ENCODE assay signal across 10 mouse cellular contexts in the genomic region with DNA sequence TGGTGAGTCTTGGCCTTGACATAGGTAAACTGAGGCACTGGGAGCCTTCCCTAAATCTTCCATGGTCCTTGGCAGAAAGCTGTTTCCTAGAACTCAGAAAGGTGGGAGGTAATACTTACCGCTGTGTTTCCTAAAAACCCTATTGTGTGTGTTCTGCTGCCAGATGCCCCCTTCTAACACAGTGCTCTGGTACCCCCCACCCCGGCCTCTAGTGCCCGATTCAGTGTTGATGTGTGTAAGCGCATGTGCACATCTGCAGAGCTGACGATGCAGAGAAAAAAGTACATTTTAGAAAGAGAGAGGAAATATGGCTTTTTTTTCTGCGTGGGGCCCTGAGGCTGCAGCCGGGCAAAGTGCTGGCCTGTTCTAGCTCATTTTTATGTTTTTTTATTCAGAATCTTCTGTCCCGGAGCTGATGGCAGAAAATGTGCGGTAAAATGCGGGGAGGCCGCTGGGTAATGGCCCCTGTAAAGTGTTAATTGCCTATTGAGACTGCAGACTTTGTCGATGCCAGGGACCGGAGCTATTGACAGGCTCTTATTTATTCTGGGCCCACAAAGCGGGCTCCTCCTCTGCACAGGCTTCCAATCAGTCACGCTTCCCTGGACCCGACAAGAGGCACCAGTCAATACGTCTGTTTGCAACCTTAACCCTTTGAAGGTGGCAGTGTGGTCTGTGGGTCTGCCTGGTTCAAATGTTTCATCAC.
DNase-seq lines count a peak whose midpoint lies in the region; ATAC-seq and TF ChIP-seq lines count a peak whose summit lies in the region.
"Had no signal": no experiment of that assay in that cellular context is flagged by ENCODE, and none has a peak within 500 bp of the region (broad histone marks: within the 10 kb centered on the region; RNA-seq: fewer than 3 reads in every experiment).

No protein-coding gene starts in this region.

- ATAC-seq in forebrain, embryonic 12.5 days (ENCODE audit: low FRiP score): peak; percentile 91
- ATAC-seq in limb, embryonic 11.5 days (ENCODE audit: insufficient number of reproducible peaks, low FRiP score, low TSS enrichment, low read depth): no peak
- peak; percentile 71 for ATAC-seq in neural tube, embryonic 13.5 days (ENCODE audit: low read depth)

- peak overlapping the region; percentile 53 for H3K4me2 ChIP-seq in forebrain, embryonic 12.5 days
- H3K4me2 ChIP-seq in limb, embryonic 11.5 days (ENCODE audit: low read depth, severe bottlenecking): peak overlapping the region; percentile 36
- peak overlapping the region; percentile 54 for H3K4me2 ChIP-seq in neural tube, embryonic 13.5 days
- H3K4me2 ChIP-seq: lung, embryonic 15.5 days had no signal

- peak overlapping the region; percentile 25; the same call in 1 of the 2 replicates for H3K9ac ChIP-seq in forebrain, embryonic 12.5 days
- H3K9ac ChIP-seq in limb, embryonic 11.5 days (ENCODE audit: low read length): no peak overlapping the region
- peak overlapping the region; percentile 50 for H3K9ac ChIP-seq in neural tube, embryonic 13.5 days
- H3K9ac ChIP-seq: lung, embryonic 15.5 days had no signal

- H3K4me1 ChIP-seq in forebrain, embryonic 12.5 days: peaks cover 25% of the 10 kb centered on the region
- peaks cover 9% of the 10 kb centered on the region for H3K4me1 ChIP-seq in limb, embryonic 11.5 days (ENCODE audit: control insufficient read depth, insufficient read depth, low read length)
- peaks cover 29% of the 10 kb centered on the region for H3K4me1 ChIP-seq in neural tube, embryonic 13.5 days (replicated peaks)
- H3K4me1 ChIP-seq in thymus, adult 2 months (replicated peaks; ENCODE audit: control insufficient read depth, insufficient read depth, low read length): no peaks in the 10 kb centered on the region
- H3K4me1 ChIP-seq in cerebellum, adult 2 months (ENCODE audit: control insufficient read depth, insufficient read depth, low read length): no peaks in the 10 kb centered on the region
- H3K4me1 ChIP-seq in heart, embryonic 10.5 days: no peaks in the 10 kb centered on the region
- H3K4me1 ChIP-seq: lung, embryonic 15.5 days had no signal

- peak overlapping the region; percentile 20 for H3K4me3 ChIP-seq in forebrain, embryonic 12.5 days (replicated peaks)
- no peak overlapping the region for H3K4me3 ChIP-seq in limb, embryonic 11.5 days (ENCODE audit: low read depth, low read length)
- peak overlapping the region; percentile 23 for H3K4me3 ChIP-seq in neural tube, embryonic 13.5 days
- H3K4me3 ChIP-seq in thymus, adult 2 months (ENCODE audit: control insufficient read depth, insufficient read depth, low read length): no peak overlapping the region
- H3K4me3 ChIP-seq in cerebellum, adult 2 months (replicated peaks; ENCODE audit: insufficient read depth, low read depth, low read length): no peak overlapping the region
- no peak overlapping the region for H3K4me3 ChIP-seq in heart, embryonic 10.5 days
- H3K4me3 ChIP-seq: layer of hippocampus, adult 2 months; lung, embryonic 15.5 days had no signal

- intact Hi-C loops in left cerebral cortex, postnatal 4 days (cut with DNase I): no loop called here

- 7% methylated on average over 17 of the region's 17 CpGs for WGBS in forebrain, embryonic 12.5 days
- WGBS in limb, embryonic 11.5 days: 26% methylated on average over 17 of the region's 17 CpGs
- WGBS in neural tube, embryonic 13.5 days: 9% methylated on average over 17 of the region's 17 CpGs
- WGBS in thymus, adult 2 months: 59% methylated on average over 17 of the region's 17 CpGs
- WGBS in cerebellum, adult 2 months: 11% methylated on average over 17 of the region's 17 CpGs
- WGBS in heart, embryonic 10.5 days: 57% methylated on average over 17 of the region's 17 CpGs

- 0 out of 2 replicates have a peak, but pooled peaks cover 4% of the 10 kb centered on the region for H3K27me3 ChIP-seq in forebrain, embryonic 12.5 days
- H3K27me3 ChIP-seq in limb, embryonic 11.5 days (ENCODE audit: control insufficient read depth, insufficient read depth, low read length): no peaks in the 10 kb centered on the region
- H3K27me3 ChIP-seq in neural tube, embryonic 13.5 days: peaks cover 26% of the 10 kb centered on the region
- no peaks in the 10 kb centered on the region for H3K27me3 ChIP-seq in thymus, adult 2 months (ENCODE audit: control insufficient read depth, insufficient read depth, low read length)
- H3K27me3 ChIP-seq in cerebellum, adult 2 months (ENCODE audit: control insufficient read depth, insufficient read depth, low read length): peaks cover 2% of the 10 kb centered on the region; the same call in 1 of the 2 replicates
- H3K27me3 ChIP-seq in heart, embryonic 10.5 days (ENCODE audit: insufficient read depth, poor library complexity, severe bottlenecking): no peaks in the 10 kb centered on the region
- H3K27me3 ChIP-seq: lung, embryonic 15.5 days had no signal

- H3K9me3 ChIP-seq in forebrain, embryonic 12.5 days: no peaks in the 10 kb centered on the region
- H3K9me3 ChIP-seq in limb, embryonic 11.5 days (ENCODE audit: control insufficient read depth, low read length): no peaks in the 10 kb centered on the region
- H3K9me3 ChIP-seq in neural tube, embryonic 13.5 days: no peaks in the 10 kb centered on the region
- H3K9me3 ChIP-seq in heart, embryonic 10.5 days: no peaks in the 10 kb centered on the region
- H3K9me3 ChIP-seq: lung, embryonic 15.5 days had no signal

- peak; percentile 7 for DNase-seq in left cerebral cortex, postnatal 4 days
- no peak for DNase-seq in left cerebral cortex, adult 9 months (ENCODE audit: low spot score in 2 of 2)
- DNase-seq in limb, embryonic 11.5 days (ENCODE audit: low spot score): peak; percentile 28
- DNase-seq in thymus, adult 2 months: no peak
- no peak for DNase-seq in cerebellum, adult 2 months
- DNase-seq in heart, embryonic 10.5 days (ENCODE audit: low spot score): no peak

- no peak for TF ChIP-seq CTCF in thymus, adult 2 months (IDR thresholded peaks at IDR 0.05; ENCODE audit: borderline replicate concordance, control insufficient read depth, extremely low read depth, insufficient read depth, low read length, poor library complexity)
- TF ChIP-seq CTCF in cerebellum, adult 2 months (IDR thresholded peaks at IDR 0.05; ENCODE audit: borderline replicate concordance, insufficient read depth, low read depth, low read length): no peak

- peak overlapping the region; percentile 74 for H3K27ac ChIP-seq in forebrain, embryonic 12.5 days
- H3K27ac ChIP-seq in limb, embryonic 11.5 days (replicated peaks; ENCODE audit: low read depth, low read length): no peak overlapping the region
- H3K27ac ChIP-seq in neural tube, embryonic 13.5 days (replicated peaks): peak overlapping the region; percentile 43; the same call in 1 of the 2 replicates
- H3K27ac ChIP-seq in thymus, adult 2 months (ENCODE audit: control insufficient read depth, insufficient read depth, low read length): no peak overlapping the region
- no peak overlapping the region for H3K27ac ChIP-seq in cerebellum, adult 2 months (ENCODE audit: insufficient read depth, low read length)
- H3K27ac ChIP-seq in heart, embryonic 10.5 days: no peak overlapping the region
- H3K27ac ChIP-seq: layer of hippocampus, adult 2 months; lung, embryonic 15.5 days had no signal

- TF ChIP-seq POLR2A in thymus, adult 2 months (IDR thresholded peaks at IDR 0.05; ENCODE audit: control insufficient read depth, extremely low read depth, insufficient read depth, low read length, poor library complexity): no peak
- TF ChIP-seq POLR2A in cerebellum, adult 2 months (IDR thresholded peaks at IDR 0.05; ENCODE audit: borderline replicate concordance, insufficient read depth, low read length): no peak

- H3K36me3 ChIP-seq in forebrain, embryonic 12.5 days (replicated peaks): no peaks in the 10 kb centered on the region
- H3K36me3 ChIP-seq in limb, embryonic 11.5 days (ENCODE audit: control insufficient read depth, insufficient read depth, low read length): no peaks in the 10 kb centered on the region
- H3K36me3 ChIP-seq in neural tube, embryonic 13.5 days: no peaks in the 10 kb centered on the region
- H3K36me3 ChIP-seq in thymus, adult 2 months (ENCODE audit: control insufficient read depth, insufficient read depth, low read length): no peaks in the 10 kb centered on the region
- H3K36me3 ChIP-seq in heart, embryonic 10.5 days: no peaks in the 10 kb centered on the region
- H3K36me3 ChIP-seq: lung, embryonic 15.5 days had no signal

Comparison
In these comparisons a context has a peak if more than half of its experiments do, and no peak if none do; other contexts are left out.
1. DNase-seq: peak in left cerebral cortex, postnatal 4 days (single experiment) and limb, embryonic 11.5 days (single experiment); none in left cerebral cortex, adult 9 months (0 of 2), thymus, adult 2 months (single experiment), cerebellum, adult 2 months (0 of 2) and heart, embryonic 10.5 days (single experiment).
2. H3K27ac ChIP-seq: peak in forebrain, embryonic 12.5 days (single experiment) and neural tube, embryonic 13.5 days (single experiment); none in limb, embryonic 11.5 days (single experiment), thymus, adult 2 months (single experiment), cerebellum, adult 2 months (single experiment) and heart, embryonic 10.5 days (single experiment).
3. H3K4me3 ChIP-seq: peak in forebrain, embryonic 12.5 days (single experiment) and neural tube, embryonic 13.5 days (single experiment); none in limb, embryonic 11.5 days (single experiment), thymus, adult 2 months (single experiment), cerebellum, adult 2 months (single experiment) and heart, embryonic 10.5 days (single experiment).
4. Peak in every context shown above with its lines, with median percentiles within 50 percentile points of each other: H3K4me2 ChIP-seq.